Mouse (Mus musculus) brain, embryonic 14.5 days (tissue): ENCODE data around the gene Olfr117. TPM values are rescaled to one million over a fixed set of nuclear protein-coding genes. Genes with fewer than 3 reads are reported as not detected.
"Not testable (repeated sequence)": the region's sequence is repeated elsewhere in the genome, so short reads cannot be mapped to it uniquely, and the experiment has no call there.

ENCODE experiments used
- DNase-seq: peaks from one replicate; pipeline ENCODE4 v3.0.0-alpha.2; 2011; ENCODE audit warnings: low read depth
- CTCF ChIP-seq: fragments of 200-500 bp; IDR thresholded peaks from 2 replicates; pipeline ENCODE4 v1.5.1; 2012; ENCODE audit warnings: inconsistent platforms, mild to moderate bottlenecking, moderate library complexity, borderline replicate concordance; ENCODE audit not compliant: insufficient read depth, insufficient read length; ENCODE audit errors: extremely low read depth
- POLR2A ChIP-seq: fragments of 200-500 bp; IDR thresholded peaks from 2 replicates; pipeline ENCODE4 v1.6.1; 2012; ENCODE audit warnings: mild to moderate bottlenecking, inconsistent platforms, borderline replicate concordance; ENCODE audit not compliant: poor library complexity, insufficient read depth, insufficient read length, severe bottlenecking; ENCODE audit errors: extremely low read depth
- polyA plus RNA-seq: library from polyadenylated mRNA; depleted of rRNA; stranded (reverse); fragments of >200 nt; gene quantifications from 2 replicates; pipeline ENCODE4 v1.2.3, GENCODE M21; 2012; rRNA removed

Olfr117 gene
- not detected in 2 replicates for polyA plus RNA-seq

GRCm38 (mm10) chr17:37663682-37664081 is at the start of gene Olfr117:
Gene Olfr117 (minus strand): TSS chr17:37663782.
- TF ChIP-seq POLR2A (no peak), CTCF (no peak)
- no peak for DNase-seq

GRCm38 (mm10) chr17:37696264-37696663 is 32.7 kb upstream of the Olfr117 start, which contains the start of gene Olfr119:
Gene Olfr119 (plus strand): TSS chr17:37696564.
- not testable (repeated sequence) for DNase-seq

- TF ChIP-seq CTCF (no peak), POLR2A (no peak)
- DNase-seq: no peak
Measured at GRCm38 (mm10) chr17:37666688-37667087, 3.1 kb upstream of the Olfr117 start, which contains the start of gene Olfr118. Gene Olfr118 (plus strand): TSS chr17:37666988.

GRCm38 (mm10) chr17:37627009-37627408 is 36.6 kb downstream of the Olfr117 start, which contains the start of the genes Olfr115 and Olfr116:
Gene Olfr115 (minus strand): TSS chr17:37627109.
Gene Olfr116 (minus strand): TSS chr17:37627199.
- DNase-seq: no peak
- no peak for TF ChIP-seq POLR2A

Other genes with a start within 250 kb of the Olfr117 start
- gene Olfr108, start 218.3 kb downstream of the Olfr117 start, polyA plus RNA-seq: not detected in 2 replicates
- not detected in 2 replicates for gene Olfr109, start 204.9 kb downstream of the Olfr117 start, polyA plus RNA-seq
- not detected in 2 replicates for gene H2-M2, start 180.2 kb downstream of the Olfr117 start, polyA plus RNA-seq
- not detected in 2 replicates for gene Olfr110, start 171.3 kb downstream of the Olfr117 start, polyA plus RNA-seq
- 0.04 and 0.08 TPM in 2 replicates for gene Olfr111, start 155.8 kb downstream of the Olfr117 start, polyA plus RNA-seq
- not detected in 2 replicates for gene Olfr112, start 94.3 kb downstream of the Olfr117 start, polyA plus RNA-seq
- gene Olfr113, start 86.1 kb downstream of the Olfr117 start, polyA plus RNA-seq: not detected in 2 replicates
- gene Olfr114, start 71.0 kb downstream of the Olfr117 start, polyA plus RNA-seq: not detected in 2 replicates
- gene Olfr115, start 36.7 kb downstream of the Olfr117 start, polyA plus RNA-seq: not detected in 2 replicates
- not detected in 2 replicates for gene Olfr116, start 36.6 kb downstream of the Olfr117 start, polyA plus RNA-seq
- gene Olfr118, start 3.2 kb upstream of the Olfr117 start, polyA plus RNA-seq: not detected in 2 replicates
- not detected in 2 replicates for gene Olfr119, start 32.8 kb upstream of the Olfr117 start, polyA plus RNA-seq
- not detected in 2 replicates for gene Olfr120, start 58.0 kb upstream of the Olfr117 start, polyA plus RNA-seq
- not detected in 2 replicates for gene Olfr121, start 85.1 kb upstream of the Olfr117 start, polyA plus RNA-seq
- not detected in 2 replicates for gene Olfr122, start 104.8 kb upstream of the Olfr117 start, polyA plus RNA-seq
- gene Olfr123, start 129.7 kb upstream of the Olfr117 start, polyA plus RNA-seq: not detected in 2 replicates
- gene Olfr124, start 136.1 kb upstream of the Olfr117 start, polyA plus RNA-seq: not detected in 2 replicates
- gene Olfr125, start 169.2 kb upstream of the Olfr117 start, polyA plus RNA-seq: not detected in 2 replicates
- gene Olfr126, start 183.7 kb upstream of the Olfr117 start, polyA plus RNA-seq: not detected in 2 replicates
- gene Olfr127, start 236.7 kb upstream of the Olfr117 start, polyA plus RNA-seq: not detected in 2 replicates